ENCODE assay signal across 10 mouse cellular contexts in genomic region chr2:20964461-20964860, GRCm38 (mm10). TPM values are rescaled to one million over a fixed set of nuclear protein-coding genes. Genes with fewer than 3 reads are reported as not detected.
DNase-seq lines count a peak whose midpoint lies in the region; ATAC-seq lines count a peak whose summit lies in the region.
"Had no signal": no experiment of that assay in that cellular context is flagged by ENCODE, and none has a peak within 500 bp of the region (broad histone marks: within the 10 kb centered on the region; RNA-seq: fewer than 3 reads in every experiment).

No protein-coding gene starts in this region.

- H3K9me3 ChIP-seq in heart, embryonic 16.5 days (replicated peaks; ENCODE audit: control insufficient read depth, low read length), result no peaks in the 10 kb centered on the region
- no peaks in the 10 kb centered on the region for H3K9me3 ChIP-seq in forebrain, embryonic 12.5 days
- H3K9me3 ChIP-seq in hindbrain, embryonic 10.5 days, result no peaks in the 10 kb centered on the region
- no peaks in the 10 kb centered on the region for H3K9me3 ChIP-seq in midbrain, embryonic 14.5 days (ENCODE audit: control insufficient read depth, low read length)

- 0 out of 2 replicates have a peak overlapping the region, but pooled peaks have one; percentile 30 for H3K9ac ChIP-seq in heart, embryonic 16.5 days (ENCODE audit: low read length)
- no peak overlapping the region for H3K9ac ChIP-seq in forebrain, embryonic 12.5 days
- H3K9ac ChIP-seq in midbrain, embryonic 14.5 days (replicated peaks; ENCODE audit: low read length), result no peak overlapping the region; the same call in 1 of the 2 replicates

- H3K36me3 ChIP-seq in heart, embryonic 16.5 days (ENCODE audit: control insufficient read depth, insufficient read depth), result no peaks in the 10 kb centered on the region
- H3K36me3 ChIP-seq in forebrain, embryonic 12.5 days (replicated peaks), result no peaks in the 10 kb centered on the region
- no peaks in the 10 kb centered on the region for H3K36me3 ChIP-seq in hindbrain, embryonic 10.5 days
- no peaks in the 10 kb centered on the region for H3K36me3 ChIP-seq in midbrain, embryonic 14.5 days (ENCODE audit: control insufficient read depth, insufficient read depth, low read length)

- H3K4me3 ChIP-seq in heart, embryonic 16.5 days (ENCODE audit: low read length), result no peak overlapping the region
- H3K4me3 ChIP-seq in forebrain, embryonic 12.5 days (replicated peaks), result 0 out of 2 replicates have a peak overlapping the region, but pooled peaks have one; percentile 8
- peak overlapping the region; percentile 34 for H3K4me3 ChIP-seq in hindbrain, embryonic 10.5 days
- H3K4me3 ChIP-seq in midbrain, embryonic 14.5 days (replicated peaks; ENCODE audit: low read depth, low read length), result peak overlapping the region; percentile 93

- H3K27me3 ChIP-seq in heart, embryonic 16.5 days (ENCODE audit: control insufficient read depth, insufficient read depth, low read length), result no peaks in the 10 kb centered on the region
- no peaks in the 10 kb centered on the region for H3K27me3 ChIP-seq in forebrain, embryonic 12.5 days
- H3K27me3 ChIP-seq in hindbrain, embryonic 10.5 days (ENCODE audit: insufficient read depth, poor library complexity, severe bottlenecking), result no peaks in the 10 kb centered on the region
- H3K27me3 ChIP-seq in midbrain, embryonic 14.5 days (ENCODE audit: control insufficient read depth, insufficient read depth, low read length), result no peaks in the 10 kb centered on the region

- H3K27ac ChIP-seq in heart, embryonic 16.5 days (ENCODE audit: low read length), result no peak overlapping the region
- H3K27ac ChIP-seq in forebrain, embryonic 12.5 days, result no peak overlapping the region
- no peak overlapping the region for H3K27ac ChIP-seq in hindbrain, embryonic 10.5 days
- no peak overlapping the region for H3K27ac ChIP-seq in midbrain, embryonic 14.5 days (replicated peaks; ENCODE audit: low read depth, low read length)

- peaks cover 57% of the 10 kb centered on the region for H3K4me1 ChIP-seq in heart, embryonic 16.5 days (ENCODE audit: control insufficient read depth, insufficient read depth, low read length)
- peaks cover 59% of the 10 kb centered on the region for H3K4me1 ChIP-seq in forebrain, embryonic 12.5 days
- H3K4me1 ChIP-seq in hindbrain, embryonic 10.5 days (replicated peaks), result peaks cover 68% of the 10 kb centered on the region
- H3K4me1 ChIP-seq in midbrain, embryonic 14.5 days (ENCODE audit: control insufficient read depth, insufficient read depth, low read length), result peaks cover 50% of the 10 kb centered on the region

- intact Hi-C loops in heart, postnatal 25 days (cut with DNase I), result loop anchor here (5.0 to 10.0 kb wide), 2 partner anchors 223 to 240 kb away; no protein-coding TSS in a partner anchor

- peak overlapping the region; percentile 39 for H3K4me2 ChIP-seq in heart, embryonic 16.5 days (ENCODE audit: low read depth, low read length)
- H3K4me2 ChIP-seq in forebrain, embryonic 12.5 days, result peak overlapping the region; percentile 70
- peak overlapping the region; percentile 77 for H3K4me2 ChIP-seq in midbrain, embryonic 14.5 days (ENCODE audit: low read length)

- ATAC-seq in heart, embryonic 16.5 days (replicated peaks; ENCODE audit: extremely low read depth, insufficient read depth, low FRiP score), result no peak
- ATAC-seq in forebrain, embryonic 12.5 days (ENCODE audit: low FRiP score), result no peak
- no peak for ATAC-seq in midbrain, embryonic 14.5 days (ENCODE audit: low FRiP score, low TSS enrichment)
- ATAC-seq: lung, postnatal 0 days had no signal

- DNase-seq in heart, postnatal 25 days (ENCODE audit: low spot score), result no peak
- no peak for DNase-seq in hindbrain, embryonic 10.5 days (ENCODE audit: low spot score)
- no peak for DNase-seq in midbrain, embryonic 14.5 days
- DNase-seq in right cerebral cortex, postnatal 4 days, result no peak
- no peak for DNase-seq in ovary, adult 18-20 months (ENCODE audit: low spot score)
- DNase-seq: cerebellum, postnatal 36 days; kidney, postnatal 36 days had no signal

RNA-seq across cellular contexts. Expression of gene Arhgap21, which starts 4.2 kb away (rescaled TPM):
- polyA plus RNA-seq in heart, embryonic 16.5 days (2015; fragmentation: Nextera tagmentation; extraction: Ambion mirVana), result 14.8 and 18.6 TPM in 2 replicates
- 10 to 100 TPM; 70.6 to 77.9 TPM for total RNA-seq in heart, postnatal 25 days (2021)
- polyA plus RNA-seq in forebrain, embryonic 12.5 days (2016; fragmentation: Nextera tagmentation; extraction: Ambion mirVana), result 55.8 and 59.7 TPM in 2 replicates
- 31.8 and 39.9 TPM in 2 replicates for polyA plus RNA-seq in hindbrain, embryonic 10.5 days (2016; fragmentation: Nextera tagmentation; extraction: Ambion mirVana)
- polyA plus RNA-seq in midbrain, embryonic 14.5 days (2014; fragmentation: Nextera tagmentation; extraction: Ambion mirVana), result 62.7 TPM in 2 replicates
